Mouse (Mus musculus): ENCODE data around the gene Gtf2f2. TPM values are rescaled to one million over a fixed set of nuclear protein-coding genes. Genes with fewer than 3 reads are reported as not detected.
"Not testable (repeated sequence)": the region's sequence is repeated elsewhere in the genome, so short reads cannot be mapped to it uniquely, and the experiment has no call there.

The Gtf2f2 gene
- polyA plus RNA-seq, 1 experiment from 2014 or later, result 16.1 TPM

GRCm38 (mm10) chr14:75871111-75871510, 139.6 kb downstream of the Gtf2f2 start:
- 24% methylated on average over 4 of the region's 5 CpGs for WGBS (ENCODE audit: insufficient replicate concordance)
- H3K4me1 ChIP-seq (ENCODE audit: insufficient read depth), result no peaks in the 10 kb centered on the region
- H3K9ac ChIP-seq (replicated peaks), result no peak overlapping the region
- H3K9me3 ChIP-seq (ENCODE audit: low read length), result 0 out of 2 replicates have a peak, but pooled peaks cover 2% of the 10 kb centered on the region
- no peak for TF ChIP-seq EP300 (IDR thresholded peaks at IDR 0.05; ENCODE audit: low read depth)
- no peak for TF ChIP-seq CTCF (IDR thresholded peaks at IDR 0.05; ENCODE audit: low read depth)
- H3K4me2 ChIP-seq (ENCODE audit: low read depth, low read length), result no peak overlapping the region
- DNase-seq (no peak), ATAC-seq (no peak)
- H3K27ac ChIP-seq (ENCODE audit: low read depth), result no peak overlapping the region
- H3K4me3 ChIP-seq (ENCODE audit: low read depth, low read length), result no peak overlapping the region
- H3K36me3 ChIP-seq (replicated peaks; ENCODE audit: insufficient read depth, low read length), result no peaks in the 10 kb centered on the region
- H3K27me3 ChIP-seq (ENCODE audit: insufficient read depth, low read length), result no peaks in the 10 kb centered on the region

GRCm38 (mm10) chr14:75870631-75871030, 140.0 kb downstream of the Gtf2f2 start:
- Histone ChIP-seq H3K9me3 (ENCODE audit: low read length) (0 out of 2 replicates have a peak, but pooled peaks cover 2% of the 10 kb centered on the region), H3K27ac (ENCODE audit: low read depth) (peak overlapping the region; percentile 73), H3K36me3 (replicated peaks; ENCODE audit: insufficient read depth, low read length) (no peaks in the 10 kb centered on the region), H3K4me1 (ENCODE audit: insufficient read depth) (no peaks in the 10 kb centered on the region), H3K4me3 (ENCODE audit: low read depth, low read length) (no peak overlapping the region), H3K27me3 (ENCODE audit: insufficient read depth, low read length) (no peaks in the 10 kb centered on the region), H3K4me2 (ENCODE audit: low read depth, low read length) (no peak overlapping the region), H3K9ac (replicated peaks) (no peak overlapping the region)
- DNase-seq (no peak), ATAC-seq (no peak)
- TF ChIP-seq EP300 (IDR thresholded peaks at IDR 0.05; ENCODE audit: low read depth) (no peak), CTCF (IDR thresholded peaks at IDR 0.05; ENCODE audit: low read depth) (peak; percentile 38)
- 21% methylated on average over 9 of the region's 10 CpGs for WGBS (ENCODE audit: insufficient replicate concordance)

- DNase-seq (no peak), ATAC-seq (peak; percentile 81)
- Histone ChIP-seq H3K36me3 (replicated peaks; ENCODE audit: insufficient read depth, low read length) (no peaks in the 10 kb centered on the region), H3K4me3 (ENCODE audit: low read depth, low read length) (no peak overlapping the region), H3K4me1 (ENCODE audit: insufficient read depth) (no peaks in the 10 kb centered on the region), H3K4me2 (ENCODE audit: low read depth, low read length) (no peak overlapping the region), H3K27me3 (ENCODE audit: insufficient read depth, low read length) (no peaks in the 10 kb centered on the region), H3K9ac (replicated peaks) (no peak overlapping the region), H3K9me3 (ENCODE audit: low read length) (0 out of 2 replicates have a peak, but pooled peaks cover 2% of the 10 kb centered on the region), H3K27ac (ENCODE audit: low read depth) (peak overlapping the region; percentile 73)
- WGBS (ENCODE audit: insufficient replicate concordance), result 71% methylated on average over 14 of the region's 14 CpGs
- TF ChIP-seq EP300 (IDR thresholded peaks at IDR 0.05; ENCODE audit: low read depth), result peak; percentile 31; the same call in 1 of the 2 replicates
- no peak for TF ChIP-seq CTCF (IDR thresholded peaks at IDR 0.05; ENCODE audit: low read depth)
These were observed 140.8 kb downstream of the Gtf2f2 start for GRCm38 (mm10) chr14:75869769-75870363.

- not testable (repeated sequence) for ATAC-seq
- peak; percentile 43 for TF ChIP-seq EP300 (IDR thresholded peaks at IDR 0.05; ENCODE audit: low read depth)
These were observed 142.6 kb downstream of the Gtf2f2 start for GRCm38 (mm10) chr14:75868028-75868427.

DNA sequence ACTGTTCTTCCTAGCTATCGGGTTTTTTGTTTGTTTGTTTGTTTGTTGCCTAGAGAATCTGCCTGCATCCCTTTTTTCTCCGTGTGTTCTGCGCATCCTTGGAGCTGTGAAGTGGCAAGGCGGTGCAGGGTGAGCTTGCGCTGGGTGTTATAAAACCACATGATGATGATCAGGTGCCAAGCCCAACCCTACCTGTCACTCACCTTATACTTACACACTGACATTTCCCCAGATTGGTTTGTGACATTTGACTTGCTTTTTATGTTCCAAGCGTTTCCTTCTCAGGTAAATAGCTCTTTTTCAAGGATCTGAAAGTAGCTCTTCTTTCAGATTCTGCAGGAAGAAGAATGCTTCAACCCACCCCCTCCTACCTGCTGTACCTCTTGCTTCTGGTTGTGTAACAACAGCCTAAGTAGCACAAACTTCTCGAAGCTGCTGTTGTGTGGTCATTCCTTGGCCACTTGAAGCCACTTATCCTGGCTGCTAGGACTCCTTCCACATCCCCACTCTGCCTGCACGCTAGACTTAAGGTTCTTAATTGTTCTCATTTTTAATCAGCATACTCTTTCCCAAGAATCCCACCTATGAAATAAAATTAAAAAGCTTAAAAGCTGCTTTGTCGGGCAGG, 143.8 kb downstream of the Gtf2f2 start:
- Histone ChIP-seq H3K4me1 (ENCODE audit: insufficient read depth) (no peaks in the 10 kb centered on the region), H3K9me3 (ENCODE audit: low read length) (0 out of 2 replicates have a peak, but pooled peaks cover 2% of the 10 kb centered on the region), H3K27ac (ENCODE audit: low read depth) (no peak overlapping the region), H3K4me3 (ENCODE audit: low read depth, low read length) (no peak overlapping the region), H3K4me2 (ENCODE audit: low read depth, low read length) (no peak overlapping the region), H3K9ac (replicated peaks) (no peak overlapping the region), H3K27me3 (ENCODE audit: insufficient read depth, low read length) (no peaks in the 10 kb centered on the region), H3K36me3 (replicated peaks; ENCODE audit: insufficient read depth, low read length) (no peaks in the 10 kb centered on the region)
- WGBS (ENCODE audit: insufficient replicate concordance), result 77% methylated on average over 9 of the region's 9 CpGs
- ATAC-seq, result no peak
- TF ChIP-seq CTCF (IDR thresholded peaks at IDR 0.05; ENCODE audit: low read depth) (no peak), EP300 (IDR thresholded peaks at IDR 0.05; ENCODE audit: low read depth) (no peak)
- no peak for DNase-seq

More at GRCm38 (mm10) chr14:75868028-75868427, 142.6 kb downstream of the Gtf2f2 start:
- not testable (repeated sequence) for H3K9me3 ChIP-seq (ENCODE audit: low read length); H3K9ac ChIP-seq (replicated peaks); H3K4me3 ChIP-seq (ENCODE audit: low read depth, low read length); H3K36me3 ChIP-seq (replicated peaks; ENCODE audit: insufficient read depth, low read length); H3K4me1 ChIP-seq (ENCODE audit: insufficient read depth); H3K27me3 ChIP-seq (ENCODE audit: insufficient read depth, low read length); H3K27ac ChIP-seq (ENCODE audit: low read depth); DNase-seq; H3K4me2 ChIP-seq (ENCODE audit: low read depth, low read length)
- 53% methylated on average over 3 of the region's 3 CpGs for WGBS (ENCODE audit: insufficient replicate concordance)

GRCm38 (mm10) chr14:75863549-75864409, 146.9 kb downstream of the Gtf2f2 start:
- H3K9me3 ChIP-seq (ENCODE audit: low read length), result no peaks in the 10 kb centered on the region
- H3K27ac ChIP-seq (ENCODE audit: low read depth), result no peak overlapping the region
- H3K9ac ChIP-seq (replicated peaks), result no peak overlapping the region
- H3K4me1 ChIP-seq (ENCODE audit: insufficient read depth), result no peaks in the 10 kb centered on the region
- no peak overlapping the region for H3K4me3 ChIP-seq (ENCODE audit: low read depth, low read length)
- TF ChIP-seq EP300 (IDR thresholded peaks at IDR 0.05; ENCODE audit: low read depth) (peak; percentile 46; the same call in 1 of the 2 replicates), CTCF (IDR thresholded peaks at IDR 0.05; ENCODE audit: low read depth) (no peak)
- DNase-seq (peak; percentile 56), ATAC-seq (peak; percentile 77)
- H3K27me3 ChIP-seq (ENCODE audit: insufficient read depth, low read length), result no peaks in the 10 kb centered on the region
- no peak overlapping the region for H3K4me2 ChIP-seq (ENCODE audit: low read depth, low read length)
- 36% methylated on average over 7 of the region's 7 CpGs for WGBS (ENCODE audit: insufficient replicate concordance)
- H3K36me3 ChIP-seq (replicated peaks; ENCODE audit: insufficient read depth, low read length), result no peaks in the 10 kb centered on the region

Data from liver, postnatal 0 days (tissue).